Mouse (Mus musculus) thymus, postnatal 4 days (tissue): ENCODE data around the gene Dlgap3.

Source experiments
- DNase-seq: peaks from one replicate; pipeline ENCODE4 v3.0.0; 2021

Gene Dlgap3

DNA sequence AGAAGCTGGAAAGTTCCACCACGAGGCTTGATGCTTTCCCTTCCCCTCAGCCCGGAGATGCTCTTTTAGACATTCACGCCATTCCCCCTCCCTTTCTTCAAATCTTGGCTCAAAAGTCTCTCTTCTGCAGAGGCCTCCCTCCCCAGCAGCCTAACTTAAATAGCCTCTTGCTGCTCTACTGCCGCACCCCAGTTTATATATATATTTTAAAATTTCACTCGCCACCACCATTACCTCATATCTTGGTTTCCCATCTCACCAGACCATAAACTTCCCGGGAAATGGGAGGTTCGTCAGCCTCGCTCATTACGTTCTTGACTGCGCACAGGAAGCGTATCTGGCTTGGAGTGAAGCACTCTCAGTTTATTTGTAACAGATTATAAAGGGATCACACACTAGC, 9.0 kb downstream of the Dlgap3 start:
- DNase-seq = no peak

DNA sequence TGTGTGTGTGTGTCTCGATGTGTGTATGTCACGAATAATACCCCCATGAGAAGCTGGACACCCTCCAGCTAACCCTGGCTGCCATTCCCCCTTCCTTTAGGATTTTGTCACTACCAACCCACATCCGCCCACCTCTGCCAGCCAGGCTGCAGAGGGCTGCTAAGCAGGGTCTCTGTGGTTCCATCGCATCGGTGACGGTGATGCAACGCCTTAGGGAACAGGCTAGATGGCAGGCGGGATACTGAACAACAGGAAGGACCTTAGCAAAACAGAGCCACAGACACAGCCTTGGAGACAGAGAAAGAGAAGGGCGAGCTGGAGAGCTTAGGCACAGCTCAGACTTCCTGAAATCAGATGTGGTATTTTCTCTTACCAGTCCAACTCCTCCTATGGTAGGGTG, 9.7 kb downstream of the Dlgap3 start:
- no peak for DNase-seq

DNA sequence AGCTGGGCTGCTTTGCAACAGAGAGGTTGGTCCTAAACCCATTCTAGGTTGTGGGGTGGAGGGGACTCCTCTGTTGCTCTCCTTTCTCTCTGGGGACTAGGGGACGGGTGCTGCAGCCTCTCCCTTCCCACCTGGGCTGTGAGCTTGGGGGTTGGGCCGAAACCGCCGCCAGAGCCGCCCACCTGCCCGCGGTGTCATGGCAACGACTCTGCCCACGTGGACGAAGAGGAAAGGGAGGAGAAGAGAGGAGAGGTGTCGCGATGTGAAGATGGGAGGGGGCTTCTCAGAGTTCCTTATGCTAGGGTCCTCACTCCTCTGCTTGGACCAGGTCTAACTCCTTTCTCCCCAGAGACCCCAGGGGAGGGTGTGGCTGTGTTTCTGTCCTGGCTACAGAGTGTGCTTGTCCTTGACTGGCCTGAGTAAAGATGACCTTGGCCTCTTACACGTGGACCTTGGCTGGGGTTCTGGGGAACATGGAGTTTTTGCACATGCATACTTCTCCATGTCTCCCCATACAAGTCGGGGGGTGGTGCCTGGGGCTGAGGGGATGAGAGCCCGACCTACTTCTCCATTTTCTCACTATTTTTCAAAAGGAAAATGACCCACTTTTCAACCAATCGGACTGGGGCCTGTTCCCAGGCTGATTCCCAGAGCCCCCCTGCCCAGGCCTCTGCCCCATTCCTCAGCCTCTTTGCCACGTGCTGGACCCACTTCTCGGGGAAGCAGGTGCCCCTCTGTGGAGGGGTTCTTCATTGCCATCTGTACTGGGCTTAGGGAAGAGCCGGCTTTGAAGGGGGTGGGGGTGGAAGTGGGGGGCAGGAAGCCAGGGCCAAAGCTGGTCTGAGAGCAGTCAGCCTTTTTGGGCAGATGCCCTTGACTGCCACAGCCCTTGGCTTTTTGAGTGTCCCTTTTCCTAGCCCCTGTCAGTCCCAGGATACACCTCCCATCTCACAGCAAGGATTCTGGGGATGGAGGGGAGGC, 10.8 kb downstream of the Dlgap3 start:
- DNase-seq = peak; percentile 17

DNA sequence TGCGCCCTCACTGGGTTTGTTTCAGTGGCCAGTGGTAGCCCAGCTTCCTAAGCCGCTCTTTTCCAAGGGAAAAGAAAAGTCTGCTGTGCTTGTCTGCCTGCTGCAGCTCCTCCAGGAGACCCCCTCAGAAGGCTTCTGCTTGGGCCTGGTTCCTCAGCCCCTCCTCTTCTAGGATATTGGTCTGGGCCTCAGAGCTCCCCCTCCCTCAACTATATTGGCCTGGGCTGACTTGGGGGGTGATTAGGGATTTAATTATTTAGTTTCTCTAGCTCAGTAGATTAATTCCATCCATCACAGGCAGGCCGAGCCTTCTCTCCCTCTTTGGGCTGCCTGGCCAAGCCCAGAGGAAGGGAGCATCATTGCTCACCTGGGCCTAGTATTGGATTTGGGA, 11.4 kb downstream of the Dlgap3 start:
- DNase-seq = no peak

DNA sequence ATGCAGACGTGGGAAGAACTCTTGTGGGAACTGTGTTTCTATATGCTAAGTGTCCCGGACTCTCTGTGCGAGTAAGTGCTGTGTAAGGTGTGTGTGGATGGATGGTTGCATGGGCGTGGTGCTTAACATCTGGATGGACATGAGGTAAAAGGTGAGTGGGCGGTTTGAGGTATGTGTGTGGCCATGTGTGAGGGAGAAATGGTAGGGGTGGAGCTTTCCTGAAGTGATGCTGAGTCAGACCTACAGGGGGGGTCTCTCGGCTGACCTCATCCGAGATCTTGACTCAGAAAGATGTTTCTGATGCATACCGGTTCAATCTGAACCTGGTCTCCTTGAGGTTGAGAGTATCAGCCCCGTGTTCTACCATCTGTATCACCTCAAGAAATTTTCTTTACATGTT, 12.0 kb downstream of the Dlgap3 start:
- no peak for DNase-seq

DNA sequence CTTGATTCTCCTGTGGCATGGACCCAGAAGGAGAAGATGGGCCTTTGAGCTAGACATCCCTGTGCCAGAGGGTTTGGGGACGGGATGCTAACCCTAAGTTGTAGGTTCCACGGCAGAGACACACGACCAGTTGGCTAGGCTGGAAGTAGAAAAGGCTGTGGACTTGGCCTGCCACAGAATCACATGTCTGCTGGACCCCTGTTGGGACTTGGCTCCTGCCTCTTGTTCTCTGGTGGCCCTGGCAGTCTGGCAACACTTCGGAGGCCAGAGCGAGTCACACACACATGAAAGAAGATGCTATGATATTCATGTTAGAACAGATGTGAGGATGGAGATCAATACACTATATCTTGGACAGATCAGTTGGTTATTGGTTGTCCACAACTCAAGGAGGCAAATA, 14.9 kb downstream of the Dlgap3 start:
- DNase-seq = no peak

DNA sequence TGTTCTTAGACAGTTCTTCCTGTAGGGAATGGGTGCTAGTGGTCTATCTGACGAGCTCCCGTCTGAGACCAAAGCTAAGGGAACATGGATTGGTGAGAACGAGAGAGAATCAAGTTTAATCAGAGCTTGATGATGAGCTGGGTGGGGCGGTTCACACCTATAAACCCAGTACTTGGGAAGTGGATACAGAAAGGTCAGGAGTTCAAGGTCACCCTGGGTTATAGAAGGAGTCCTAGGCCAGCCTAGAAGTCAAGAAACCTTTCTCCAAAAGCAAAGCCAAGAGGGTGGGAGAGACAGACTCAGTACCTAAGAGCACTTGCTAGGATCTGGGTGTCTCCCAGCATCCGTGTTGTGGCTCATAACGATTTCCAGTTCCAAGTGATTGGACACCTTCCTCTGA, 21.9 kb downstream of the Dlgap3 start:
- no peak for DNase-seq

DNA sequence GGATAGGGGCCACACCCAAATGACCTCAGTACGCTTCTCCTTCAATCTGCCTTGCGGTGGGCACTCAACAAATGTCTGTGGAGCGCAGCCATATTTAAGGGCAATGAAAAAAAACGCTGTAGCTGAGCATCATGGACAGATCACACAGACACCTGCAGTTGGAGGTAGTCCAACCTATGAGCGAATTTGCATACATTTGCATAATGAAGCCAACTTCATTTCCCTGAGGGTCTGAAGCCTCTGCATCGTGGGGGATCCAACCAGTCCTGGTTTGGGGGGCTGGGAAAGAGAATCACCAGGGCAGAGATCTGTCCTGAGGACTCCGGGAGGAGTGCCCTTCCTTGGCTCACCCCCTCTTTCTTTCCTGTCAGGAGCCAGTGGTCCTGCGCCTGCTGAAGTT, 23.7 kb downstream of the Dlgap3 start:
- DNase-seq = no peak

DNA sequence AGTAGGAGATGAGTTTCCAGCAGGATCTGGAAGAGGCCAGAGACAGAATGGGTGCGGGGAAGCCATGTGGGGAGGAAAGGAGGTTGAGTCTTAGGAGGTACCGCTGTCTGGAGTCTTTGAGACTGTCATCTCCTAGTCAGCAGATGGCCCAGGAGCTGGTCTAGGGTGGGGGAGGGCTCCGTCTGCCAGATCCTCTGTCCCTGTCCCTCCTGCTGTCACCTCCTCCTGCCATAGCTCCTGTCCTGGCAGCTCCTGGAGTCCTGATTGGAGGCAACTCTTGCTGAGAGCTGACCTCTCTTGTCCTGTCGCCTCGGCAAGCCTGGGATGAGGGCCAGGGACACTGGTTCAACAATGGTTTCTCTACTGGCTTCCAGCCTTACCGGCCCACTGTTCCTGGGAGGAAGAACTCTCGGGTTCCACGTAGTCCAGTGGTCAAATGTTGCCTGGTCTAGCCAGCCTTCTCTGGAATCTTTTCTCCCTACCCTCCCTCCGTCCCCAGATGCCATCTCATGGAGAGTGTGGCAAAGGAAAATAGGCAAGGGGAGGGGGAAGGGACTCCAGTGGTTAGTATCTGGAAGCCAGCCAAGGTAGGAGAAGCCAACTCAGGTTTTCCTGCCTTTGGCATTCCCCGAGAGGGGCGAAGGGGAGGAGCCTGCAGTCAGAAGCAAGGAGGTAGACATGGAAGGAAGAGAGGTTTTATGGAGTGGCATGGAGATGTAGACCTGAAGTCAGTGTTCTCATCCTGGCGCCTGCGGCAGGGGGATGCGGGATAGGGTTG, 24.6 kb downstream of the Dlgap3 start:
- DNase-seq = no peak

DNA sequence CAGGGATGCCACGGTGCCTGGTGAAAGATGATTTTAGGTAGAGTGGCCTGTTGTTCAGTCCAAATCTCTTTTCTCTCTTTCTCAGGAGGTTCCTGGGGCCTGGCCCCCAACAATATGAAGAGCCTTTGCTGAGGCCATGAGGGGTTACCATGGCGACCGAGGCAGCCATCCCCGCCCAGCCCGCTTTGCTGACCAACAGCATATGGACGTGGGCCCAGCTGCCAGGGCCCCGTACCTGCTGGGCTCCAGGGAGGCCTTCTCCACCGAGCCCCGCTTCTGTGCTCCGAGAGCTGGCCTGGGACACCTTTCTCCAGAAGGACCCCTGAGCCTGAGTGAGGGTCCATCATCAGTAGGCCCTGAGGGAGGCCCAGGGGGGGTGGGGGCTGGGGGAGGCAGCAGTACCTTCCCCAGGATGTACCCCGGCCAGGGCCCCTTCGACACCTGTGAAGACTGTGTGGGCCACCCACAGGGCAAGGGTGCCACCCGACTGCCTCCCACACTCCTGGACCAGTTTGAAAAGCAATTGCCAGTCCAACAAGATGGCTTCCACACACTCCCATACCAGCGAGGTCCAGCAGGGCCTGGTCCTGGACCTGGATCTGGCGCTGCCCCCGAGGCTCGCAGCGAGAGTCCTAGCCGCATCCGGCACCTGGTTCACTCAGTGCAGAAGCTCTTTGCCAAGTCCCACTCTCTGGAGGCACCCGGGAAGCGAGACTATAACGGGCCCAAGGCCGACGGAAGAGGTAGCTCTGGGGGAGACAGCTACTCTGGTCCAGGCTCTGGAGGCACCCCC, 25.7 kb downstream of the Dlgap3 start:
- no peak for DNase-seq

DNA sequence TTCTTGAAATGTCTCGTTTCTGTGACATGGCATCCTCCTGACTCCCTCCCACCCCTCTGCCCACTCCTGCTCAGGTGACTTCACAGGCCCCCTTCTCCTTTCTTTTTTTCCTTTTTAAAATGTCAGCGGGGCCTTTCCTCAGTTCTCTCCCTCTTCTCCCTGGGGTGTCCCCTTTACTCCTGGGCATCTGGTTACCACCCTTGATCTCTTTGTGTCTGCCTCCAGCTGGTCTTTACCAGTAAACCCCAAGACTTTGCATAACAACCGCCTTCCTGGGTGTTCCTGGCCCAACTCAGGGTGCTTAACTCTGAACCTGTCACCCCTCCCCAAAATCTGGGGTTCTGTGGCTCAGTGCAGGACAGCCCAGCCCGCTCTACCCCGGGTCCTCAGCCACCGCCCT, 29.6 kb downstream of the Dlgap3 start:
- DNase-seq = no peak

DNA sequence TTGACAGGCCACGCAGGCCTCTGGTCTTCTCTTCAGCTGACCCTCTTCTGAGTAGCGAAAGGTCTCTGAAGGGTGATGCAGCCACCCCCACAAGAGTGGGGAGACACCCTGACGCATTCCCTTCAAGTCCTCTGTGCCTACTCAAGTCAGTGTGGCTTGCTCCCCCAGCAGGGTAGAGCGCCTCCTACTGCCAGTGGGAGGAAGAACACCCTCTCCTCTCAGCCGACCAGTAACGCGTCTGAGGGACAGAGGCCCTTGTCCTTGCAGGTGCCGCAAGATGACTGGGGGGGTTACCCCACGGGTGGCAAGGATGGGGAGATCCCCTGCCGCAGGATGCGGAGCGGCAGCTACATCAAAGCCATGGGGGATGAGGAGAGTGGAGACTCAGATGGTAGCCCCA, 30.4 kb downstream of the Dlgap3 start:
- peak; percentile 48 for DNase-seq

DNA sequence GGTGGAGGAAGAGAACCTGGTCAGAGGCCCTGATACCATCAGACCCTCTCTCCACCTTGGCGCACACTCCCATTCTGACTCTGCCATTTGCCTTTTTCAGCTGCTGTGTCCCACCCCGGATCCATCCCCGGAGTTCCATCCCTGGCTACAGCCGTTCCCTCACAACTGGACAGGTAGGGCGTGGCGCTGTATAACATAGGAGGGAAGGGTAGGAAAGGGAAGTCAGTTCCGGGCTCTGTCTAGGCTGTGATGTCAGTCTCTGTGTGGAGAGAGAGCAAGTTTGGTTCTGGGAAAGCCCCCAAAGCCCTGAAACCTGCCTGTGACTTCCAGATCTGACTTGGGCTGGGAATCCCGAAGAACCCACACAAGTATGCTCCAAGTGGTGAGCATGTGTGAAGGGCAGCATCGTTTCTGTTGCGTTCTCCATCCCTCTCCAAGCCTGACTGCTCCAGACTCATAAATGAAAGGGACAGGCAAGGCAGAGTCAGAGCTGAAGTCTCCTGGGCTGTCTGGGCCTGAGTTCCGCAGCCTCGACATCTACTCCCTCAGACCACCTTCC, 31.2 kb downstream of the Dlgap3 start:
- no peak for DNase-seq

DNA sequence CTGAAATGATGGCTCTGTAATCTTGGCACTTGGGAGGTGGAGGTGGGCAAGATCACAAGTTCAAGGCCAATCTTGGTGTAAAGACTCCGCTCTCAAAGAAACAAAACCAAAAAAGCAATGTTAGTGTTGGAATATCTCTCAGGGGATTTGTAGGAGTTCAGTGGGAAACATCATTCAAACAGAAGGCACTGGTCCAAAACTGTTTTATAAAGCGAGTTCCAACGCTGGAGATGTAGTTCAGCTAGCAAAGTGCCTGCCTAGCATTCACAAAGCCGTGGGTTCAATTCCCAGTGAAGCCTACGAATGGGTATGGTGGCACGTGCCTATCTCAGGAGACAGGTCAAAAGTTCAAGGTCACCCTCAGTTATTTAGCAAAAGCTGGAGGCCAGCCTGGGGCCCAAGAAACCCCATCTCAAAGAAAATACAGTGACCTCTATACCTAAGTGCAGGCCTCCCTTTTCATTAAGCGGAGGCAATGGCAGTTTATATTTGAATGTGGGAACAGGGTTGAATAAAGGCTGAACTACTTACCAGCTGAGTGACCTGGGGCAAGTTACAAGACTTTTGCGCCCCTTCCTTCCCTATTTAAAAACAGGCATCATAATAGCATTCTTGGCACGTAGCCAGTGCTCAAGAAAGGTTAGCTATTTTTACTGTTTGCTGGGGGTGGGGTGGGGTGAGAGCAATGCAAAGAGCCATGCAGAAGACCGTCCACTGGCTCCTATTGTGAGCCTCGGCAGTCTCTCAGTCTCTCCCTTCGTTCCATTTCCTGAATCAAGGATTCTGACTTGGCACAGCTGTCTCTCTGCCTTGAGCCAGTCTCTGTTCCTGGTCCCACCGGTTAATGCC, 32.0 kb downstream of the Dlgap3 start:
- DNase-seq = no peak

DNA sequence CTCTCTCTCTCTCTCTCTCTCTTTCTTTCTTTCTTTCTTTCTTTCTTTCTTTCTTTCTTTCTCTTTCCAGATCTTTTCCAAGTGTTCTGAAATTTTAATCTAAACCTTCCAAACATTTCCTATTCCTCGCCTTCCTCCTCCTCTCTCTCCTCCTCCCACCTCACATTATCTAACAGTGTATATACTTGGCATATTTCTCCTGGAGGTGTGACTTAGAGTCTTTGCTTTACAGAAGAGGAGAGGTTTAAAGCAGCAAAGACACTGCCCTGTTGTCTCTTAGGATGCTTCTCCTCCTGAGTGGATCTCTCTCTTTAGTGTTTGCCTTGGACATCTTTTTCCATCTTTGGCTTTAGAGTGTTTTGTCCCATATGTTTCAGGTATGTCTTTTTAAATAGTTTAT, 34.1 kb downstream of the Dlgap3 start:
- DNase-seq = no peak

DNA sequence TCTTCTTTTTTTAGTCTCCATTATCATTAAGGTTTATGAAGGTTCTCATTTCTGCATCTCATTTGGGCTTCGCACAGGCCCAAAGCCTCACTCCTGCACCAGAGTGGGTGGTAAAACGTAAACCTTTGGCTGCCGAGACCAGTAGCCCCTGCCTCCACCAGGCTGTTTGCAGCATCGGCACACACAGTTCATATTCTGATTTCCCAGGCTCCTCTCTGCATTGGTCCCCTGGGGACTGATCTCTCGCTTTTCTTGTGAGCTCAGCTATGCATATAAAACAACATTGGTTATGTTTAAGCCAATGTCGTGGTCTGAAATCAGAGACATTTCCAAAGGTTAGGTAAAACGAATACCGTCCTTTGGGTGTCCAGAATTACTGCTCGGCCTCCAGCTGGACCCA, 42.3 kb downstream of the Dlgap3 start:
- no peak for DNase-seq

DNA sequence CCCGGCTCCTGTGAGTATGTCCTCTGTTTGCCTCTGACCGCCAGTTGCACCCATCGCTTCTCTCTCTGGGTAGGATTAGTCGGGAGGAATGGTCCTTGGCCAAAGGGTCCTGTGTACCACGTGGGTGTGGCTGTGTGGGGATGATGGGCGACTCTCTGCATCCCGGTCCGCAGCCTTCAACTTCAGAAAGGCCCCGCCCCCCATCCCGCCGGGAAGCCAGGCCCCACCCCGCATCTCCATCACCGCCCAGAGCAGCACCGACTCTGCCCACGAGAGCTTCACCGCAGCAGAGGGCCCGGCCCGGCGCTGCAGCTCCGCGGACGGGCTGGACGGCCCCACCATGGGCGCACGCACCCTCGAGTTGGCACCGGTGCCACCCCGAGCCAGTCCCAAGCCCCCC, 45.5 kb downstream of the Dlgap3 start:
- no peak for DNase-seq

DNA sequence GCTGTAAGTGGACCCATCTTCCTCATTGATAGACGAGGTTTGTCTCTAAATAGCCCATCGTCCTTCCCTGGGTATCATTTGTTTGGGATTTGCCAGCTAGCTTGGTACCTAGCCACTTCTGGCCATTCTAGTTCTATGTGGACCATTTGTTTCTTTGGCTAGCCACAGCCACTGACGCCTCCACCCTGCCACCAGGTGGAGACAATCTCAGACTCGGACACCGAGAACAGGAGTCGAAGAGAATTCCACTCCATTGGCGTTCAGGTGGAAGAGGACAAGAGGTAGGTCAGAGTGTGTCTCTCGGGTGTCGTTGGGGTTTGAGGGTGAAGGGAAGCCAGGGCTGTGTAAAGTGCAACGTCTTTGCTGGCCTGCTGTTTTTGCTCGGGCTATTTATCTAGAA, 46.1 kb downstream of the Dlgap3 start:
- DNase-seq = no peak

DNA sequence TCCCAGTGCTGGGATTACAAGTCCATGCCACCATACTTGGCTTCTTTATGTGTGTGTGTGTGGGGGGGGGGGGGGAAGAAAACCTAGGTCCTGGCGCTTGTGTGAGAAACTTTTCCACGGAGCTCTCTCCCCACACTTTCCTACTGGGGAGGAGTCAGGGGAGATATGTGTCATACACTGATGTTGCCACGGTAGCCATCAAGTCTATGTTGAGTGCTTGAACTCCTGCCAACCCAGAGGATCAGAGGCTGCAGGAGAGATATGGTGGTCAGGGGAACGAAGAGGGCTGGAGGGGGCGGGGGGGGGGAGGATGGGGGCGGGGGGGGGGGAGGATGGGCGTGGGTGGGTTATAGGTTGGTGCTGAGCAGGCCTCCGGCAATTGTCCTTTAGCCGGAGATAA, 46.8 kb downstream of the Dlgap3 start:
- no peak for DNase-seq

DNA sequence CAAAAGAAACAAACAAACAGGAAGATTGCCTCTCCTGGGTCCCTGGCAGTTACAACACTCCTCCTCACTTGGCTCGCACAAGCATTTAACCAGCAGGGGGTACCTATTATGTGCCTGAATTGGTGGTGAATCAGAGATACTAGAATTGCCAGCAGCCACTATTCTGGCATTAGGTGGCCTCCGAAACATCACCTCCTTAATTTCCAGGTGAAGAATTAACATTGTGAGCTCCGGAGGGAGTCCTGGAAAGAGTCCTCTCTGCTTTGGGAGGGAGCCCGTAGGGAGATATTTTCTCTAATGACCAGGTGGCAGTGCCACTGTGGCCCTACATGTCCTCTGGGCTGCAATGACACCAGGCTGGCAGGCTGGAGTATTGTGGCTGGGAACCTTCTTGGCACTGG, 47.2 kb downstream of the Dlgap3 start:
- no peak for DNase-seq

DNA sequence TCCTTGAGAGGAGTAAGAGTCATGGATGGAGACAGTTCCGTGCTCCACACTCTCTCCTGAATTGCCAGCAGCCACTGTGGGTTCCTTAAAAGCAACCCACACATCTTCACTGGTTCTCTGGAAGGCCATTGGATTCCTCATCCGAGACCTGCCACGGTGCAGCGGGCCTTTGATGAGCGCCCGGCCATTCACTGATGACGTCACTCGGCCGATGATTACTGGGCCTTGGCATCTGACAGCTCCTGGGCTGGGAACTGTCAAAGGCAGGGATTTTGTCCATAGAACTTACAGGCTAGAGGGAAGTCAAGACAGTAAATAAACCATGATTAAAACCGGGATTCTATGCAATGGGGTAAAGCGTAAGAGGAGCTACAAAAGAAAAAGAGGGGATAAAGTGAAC, 48.0 kb downstream of the Dlgap3 start:
- no peak for DNase-seq

DNA sequence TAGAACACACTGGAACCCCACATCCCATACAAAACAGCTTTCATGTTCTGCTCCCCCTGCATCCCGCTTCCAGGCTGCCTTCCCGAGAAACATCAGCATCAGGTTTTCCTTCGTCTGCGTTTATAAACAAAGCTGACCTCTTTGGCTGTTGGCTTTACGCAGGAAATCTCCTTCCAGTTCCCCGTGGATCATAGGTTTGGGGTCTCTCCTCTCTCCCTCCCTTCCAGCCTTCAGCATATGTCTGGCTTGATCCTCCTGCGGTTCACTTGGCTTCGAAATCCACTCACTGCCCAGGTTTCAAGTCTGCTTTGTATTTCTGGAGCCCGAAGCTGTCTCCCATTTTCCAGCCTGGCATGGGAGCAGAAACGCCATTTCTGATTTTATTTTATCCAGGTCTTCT, 54.3 kb downstream of the Dlgap3 start:
- no peak for DNase-seq
